Mouse (Mus musculus) thymus, postnatal 25 days (tissue): ENCODE data around the gene Rnf130.

Experiments used
- DNase-seq: peaks from one replicate; pipeline ENCODE4 v3.0.0; 2022

Rnf130 gene

GRCm38 (mm10) chr11:50146121-50146520, 121.0 kb downstream of the Rnf130 start:
- DNase-seq, result no peak

GRCm38 (mm10) chr11:50147267-50147957, 122.3 kb downstream of the Rnf130 start:
- no peak for DNase-seq

GRCm38 (mm10) chr11:50147958-50148476, 122.9 kb downstream of the Rnf130 start:
- DNase-seq, result no peak

GRCm38 (mm10) chr11:50149200-50149599, 124.1 kb downstream of the Rnf130 start:
- no peak for DNase-seq

GRCm38 (mm10) chr11:50149603-50150150, 124.5 kb downstream of the Rnf130 start:
- no peak for DNase-seq

GRCm38 (mm10) chr11:50151374-50151773, 126.2 kb downstream of the Rnf130 start:
- DNase-seq, result no peak

- DNase-seq, result no peak
Measured at GRCm38 (mm10) chr11:50154166-50154565, 129.0 kb downstream of the Rnf130 start.
